Mouse (Mus musculus) ovary, postnatal 14 days (tissue): ENCODE measurements around the gene Glyat.
A peak's percentile ranks its signal among the peaks of the same experiment; 100 is the strongest.
"Not testable (repeated sequence)": the region's sequence is repeated elsewhere in the genome, so short reads cannot be mapped to it uniquely, and the experiment has no call there.

Experiments
- DNase-seq: peaks from one replicate; pipeline ENCODE4 v3.0.0; 2022; ENCODE audit warnings: low spot score

Gene Glyat

GRCm38 (mm10) chr19:12633176-12633575, at the start of gene Glyat:
Glyat (plus strand) TSS chr19:12633308.
- DNase-seq = no peak

GRCm38 (mm10) chr19:12585310-12585709, 47.8 kb upstream of the Glyat start:
- no peak for DNase-seq

GRCm38 (mm10) chr19:12591908-12592307, 41.2 kb upstream of the Glyat start:
- peak; percentile 49 for DNase-seq

GRCm38 (mm10) chr19:12595135-12595529, 38.0 kb upstream of the Glyat start:
- DNase-seq = no peak

GRCm38 (mm10) chr19:12595530-12596289, 37.4 kb upstream of the Glyat start:
- DNase-seq = peak; percentile 36

- no peak for DNase-seq
These were observed 36.6 kb upstream of the Glyat start for GRCm38 (mm10) chr19:12596290-12597072.

- DNase-seq = no peak
These were observed 36.1 kb upstream of the Glyat start for GRCm38 (mm10) chr19:12597073-12597405.

GRCm38 (mm10) chr19:12598674-12599073, 34.4 kb upstream of the Glyat start:
- no peak for DNase-seq

GRCm38 (mm10) chr19:12599674-12600073, 33.4 kb upstream of the Glyat start, which contains the start of gene Gm4952:
Gm4952 (plus strand) TSS chr19:12599974.
- no peak for DNase-seq

- no peak for DNase-seq
These were observed 32.2 kb upstream of the Glyat start for GRCm38 (mm10) chr19:12600684-12601480.

GRCm38 (mm10) chr19:12608336-12608735, 24.8 kb upstream of the Glyat start:
- no peak for DNase-seq

- DNase-seq = no peak
These were observed 19.5 kb upstream of the Glyat start for GRCm38 (mm10) chr19:12613646-12614045.

GRCm38 (mm10) chr19:12634259-12634658, 1.2 kb downstream of the Glyat start:
- no peak for DNase-seq

GRCm38 (mm10) chr19:12634963-12635362, 1.9 kb downstream of the Glyat start:
- DNase-seq = no peak

GRCm38 (mm10) chr19:12636863-12637262, 3.8 kb downstream of the Glyat start:
- DNase-seq = no peak

- DNase-seq = no peak
These were observed 4.9 kb downstream of the Glyat start for GRCm38 (mm10) chr19:12638049-12638448.

GRCm38 (mm10) chr19:12649511-12649910, 16.4 kb downstream of the Glyat start:
- DNase-seq = no peak

GRCm38 (mm10) chr19:12666156-12666555, 33.0 kb downstream of the Glyat start:
- no peak for DNase-seq

GRCm38 (mm10) chr19:12668601-12669000, 35.5 kb downstream of the Glyat start:
- DNase-seq = not testable (repeated sequence)

- no peak for DNase-seq
These were observed 37.0 kb downstream of the Glyat start, which contains the start of gene Olfr1442 for GRCm38 (mm10) chr19:12670139-12670538. Olfr1442 (plus strand) TSS chr19:12670439.

GRCm38 (mm10) chr19:12671051-12671450, 37.9 kb downstream of the Glyat start:
- no peak for DNase-seq

GRCm38 (mm10) chr19:12677812-12678211, 44.7 kb downstream of the Glyat start, which contains the start of gene Olfr1443:
Olfr1443 (plus strand) TSS chr19:12678112.
- no peak for DNase-seq
